Mouse (Mus musculus) forebrain, postnatal 0 days (tissue): ENCODE data around the gene Arhgap44. TPM values are rescaled to one million over a fixed set of nuclear protein-coding genes. Genes with fewer than 3 reads are reported as not detected.

Experiments used
- ATAC-seq: fragments of 200-750 bp; cut with Nextera tagmentation; 2 replicates; pipeline ENCODE4 v1.8.0; 2017; ENCODE audit warnings: mild to moderate bottlenecking, moderate library complexity
- DNase-seq: peaks from one replicate; pipeline ENCODE4 v3.0.0-alpha.2; 2015
- H3K27ac ChIP-seq: fragments of 300-500 bp; sonication (generic); 2 replicates; pipeline ENCODE4 v1.5.1; 2014; ENCODE audit warnings: low read depth, mild to moderate bottlenecking, antibody characterized with exemption, low read length, moderate library complexity, mixed read lengths
- H3K27me3 ChIP-seq: fragments of 300-500 bp; sonication (generic); 2 replicates; pipeline ENCODE4 v1.6.1; 2014; ENCODE audit warnings: mild to moderate bottlenecking, low read length, mixed read lengths; ENCODE audit not compliant: insufficient read depth
- H3K36me3 ChIP-seq: fragments of 300-500 bp; sonication (generic); 2 replicates; pipeline ENCODE4 v1.6.1; 2014; ENCODE audit warnings: mild to moderate bottlenecking, moderate library complexity; ENCODE audit not compliant: insufficient read depth
- H3K4me1 ChIP-seq: fragments of 300-500 bp; sonication (generic); 2 replicates; pipeline ENCODE4 v1.6.1; 2014; ENCODE audit warnings: antibody characterized with exemption; ENCODE audit not compliant: insufficient read depth
- H3K4me2 ChIP-seq: fragments of 300-500 bp; sonication (generic); 2 replicates; pipeline ENCODE4 v1.6.1; 2014; ENCODE audit warnings: low read depth, mild to moderate bottlenecking, moderate library complexity
- H3K4me3 ChIP-seq: fragments of 300-500 bp; sonication (generic); 2 replicates; pipeline ENCODE4 v1.5.1; 2014; ENCODE audit warnings: low read depth, low read length, mixed read lengths
- H3K9ac ChIP-seq: fragments of 300-500 bp; sonication (generic); 2 replicates; pipeline ENCODE4 v1.6.1; 2014; ENCODE audit warnings: mild to moderate bottlenecking
- H3K9me3 ChIP-seq: fragments of 300-500 bp; sonication (generic); 2 replicates; pipeline ENCODE4 v1.6.1; 2016; ENCODE audit warnings: low read length
- CTCF ChIP-seq: sonication (generic); IDR thresholded peaks from 2 replicates; pipeline ENCODE4 v1.5.1; 2016; ENCODE audit warnings: antibody characterized with exemption, control low read depth, low read depth
- WGBS: fragments of 180-500 bp; shearing (Covaris S2); extraction: QIAGEN DNeasy Blood & Tissue Kit; methylation state at CpG from one replicate; pipeline ENCODE4 v1.1.7; 2014; 5-methylcytosine and 5-hydroxymethylcytosine counted together
- polyA plus RNA-seq: library from polyadenylated mRNA; unstranded; fragments of >200 nt; fragmentation: Nextera tagmentation; extraction: Ambion mirVana; gene quantifications from 2 replicates; pipeline ENCODE4 v1.2.1, GENCODE M21; 2015
- total RNA-seq: library from RNA; depleted of rRNA; stranded (reverse); fragments of >200 nt; gene quantifications from 2 replicates; pipeline ENCODE4 v1.2.3, GENCODE M21; 2014

The Arhgap44 gene
- total and polyA plus RNA-seq, 2 experiments from 2014 or later = 17.4 to 29.6 TPM

- Histone ChIP-seq H3K36me3 (peaks cover 4% of the 10 kb centered on the region; the same call in 1 of the 2 replicates), H3K27me3 (no peaks in the 10 kb centered on the region), H3K4me2 (no peak overlapping the region), H3K4me3 (no peak overlapping the region), H3K9me3 (no peaks in the 10 kb centered on the region), H3K4me1 (no peaks in the 10 kb centered on the region), H3K9ac (no peak overlapping the region), H3K27ac (no peak overlapping the region)
- WGBS = 70% methylated on average over 4 of the region's 4 CpGs
- TF ChIP-seq CTCF = no peak
- DNase-seq (no peak), ATAC-seq (no peak)
Measured at GRCm38 (mm10) chr11:65069051-65069450, 93.7 kb downstream of the Arhgap44 start.

- H3K9me3 ChIP-seq = no peaks in the 10 kb centered on the region
- no peak for DNase-seq
- H3K9ac ChIP-seq = no peak overlapping the region
- no peak overlapping the region for H3K4me2 ChIP-seq
- TF ChIP-seq CTCF = no peak
- H3K27ac ChIP-seq = no peak overlapping the region
- H3K36me3 ChIP-seq = no peaks in the 10 kb centered on the region
- no peaks in the 10 kb centered on the region for H3K27me3 ChIP-seq
- no peak overlapping the region for H3K4me3 ChIP-seq
- H3K4me1 ChIP-seq = no peaks in the 10 kb centered on the region
- 84% methylated on average over 13 of the region's 13 CpGs for WGBS
- no peak for ATAC-seq
Measured at GRCm38 (mm10) chr11:65065201-65065600, 97.6 kb downstream of the Arhgap44 start.

DNA sequence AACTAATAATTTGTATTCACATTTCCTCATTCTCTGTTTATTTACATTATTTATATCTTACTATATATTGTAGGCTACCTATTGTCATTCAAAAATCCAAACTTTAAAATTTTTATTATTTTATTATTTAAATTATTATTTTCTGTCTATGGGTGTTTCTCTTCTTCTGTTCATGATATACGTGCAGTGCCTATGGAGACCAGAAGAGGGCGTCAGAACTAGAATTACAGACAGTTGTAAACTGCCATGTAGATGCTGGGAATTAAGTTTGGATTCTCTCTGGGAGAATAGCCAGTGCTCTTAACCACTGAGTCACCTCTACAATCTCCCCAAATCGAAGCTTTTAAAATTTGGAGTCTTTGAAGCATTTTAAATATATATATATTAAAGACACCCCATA is 101.3 kb downstream of the Arhgap44 start:
- Histone ChIP-seq H3K4me2 (no peak overlapping the region), H3K27ac (no peak overlapping the region), H3K36me3 (no peaks in the 10 kb centered on the region), H3K9ac (no peak overlapping the region), H3K9me3 (no peaks in the 10 kb centered on the region), H3K4me3 (no peak overlapping the region), H3K4me1 (no peaks in the 10 kb centered on the region), H3K27me3 (no peaks in the 10 kb centered on the region)
- WGBS = 58% methylated on average over 3 of the region's 3 CpGs
- ATAC-seq (no peak), DNase-seq (no peak)
- peak; percentile 31; the same call in 1 of the 2 replicates for TF ChIP-seq CTCF

DNA sequence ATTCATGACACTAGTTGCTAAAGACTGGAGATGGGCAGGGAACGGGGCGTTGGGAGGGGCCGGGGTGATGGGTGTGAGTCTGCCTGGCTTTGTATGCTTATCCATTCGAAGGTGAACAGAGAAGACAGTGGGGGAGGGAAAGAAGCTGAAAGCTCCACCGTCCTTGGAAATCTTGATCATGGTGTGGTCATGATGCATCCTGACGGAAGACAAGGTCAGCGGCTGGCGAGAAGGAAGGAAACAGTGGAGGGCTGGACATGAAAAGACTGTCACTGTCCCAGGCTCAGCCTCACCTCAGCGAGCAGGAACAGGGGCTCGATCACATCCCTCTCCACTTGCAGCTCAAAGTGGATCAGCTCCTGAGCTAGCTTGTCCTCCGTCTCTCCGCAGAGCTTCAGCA is 103.2 kb downstream of the Arhgap44 start:
- Histone ChIP-seq H3K9ac (no peak overlapping the region), H3K4me2 (no peak overlapping the region), H3K9me3 (no peaks in the 10 kb centered on the region), H3K36me3 (no peaks in the 10 kb centered on the region), H3K4me3 (no peak overlapping the region), H3K27ac (no peak overlapping the region), H3K4me1 (no peaks in the 10 kb centered on the region), H3K27me3 (no peaks in the 10 kb centered on the region)
- DNase-seq (no peak), ATAC-seq (no peak)
- 92% methylated on average over 12 of the region's 12 CpGs for WGBS
- TF ChIP-seq CTCF = no peak

DNA sequence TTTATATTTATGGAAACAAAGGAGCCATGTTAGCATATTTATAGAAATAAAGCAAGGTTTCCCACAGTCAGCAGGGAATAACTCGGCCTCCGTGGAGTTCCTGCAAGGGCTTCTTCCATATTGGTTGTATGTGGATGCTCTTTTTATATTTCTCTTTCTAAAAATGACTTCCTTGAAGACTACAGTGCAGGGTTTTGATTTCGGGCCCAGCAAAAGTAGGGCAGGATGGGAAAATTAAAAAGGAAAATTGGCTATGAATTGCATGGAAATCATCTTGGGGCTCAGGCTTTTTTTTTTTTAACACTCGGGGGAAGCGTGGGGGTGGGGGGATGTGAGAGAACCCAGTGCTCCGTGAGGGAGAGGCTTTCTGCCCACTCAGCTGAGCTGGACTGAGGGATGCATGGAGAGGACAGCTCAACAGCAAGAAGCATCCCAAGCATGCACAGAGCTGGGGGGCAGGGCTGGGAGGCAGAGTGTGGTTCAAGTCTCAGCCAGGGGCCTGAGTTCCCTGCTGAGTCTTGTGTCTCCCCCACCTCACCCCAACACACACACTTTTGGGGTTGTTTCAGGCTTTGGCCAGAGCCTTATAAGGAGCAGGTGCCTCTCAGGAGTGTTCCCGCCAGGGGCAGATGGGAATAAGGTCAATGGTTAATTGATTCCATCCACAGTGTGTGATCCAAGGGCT is 104.4 kb downstream of the Arhgap44 start:
- Histone ChIP-seq H3K27ac (no peak overlapping the region), H3K4me2 (no peak overlapping the region), H3K4me1 (no peaks in the 10 kb centered on the region), H3K27me3 (no peaks in the 10 kb centered on the region), H3K9me3 (no peaks in the 10 kb centered on the region), H3K4me3 (no peak overlapping the region), H3K9ac (no peak overlapping the region), H3K36me3 (0 out of 2 replicates have a peak, but pooled peaks cover under 1% of the 10 kb centered on the region)
- no peak for TF ChIP-seq CTCF
- DNase-seq (no peak), ATAC-seq (no peak)
- WGBS = 68% methylated on average over 7 of the region's 7 CpGs

GRCm38 (mm10) chr11:65055596-65055995 is 107.2 kb downstream of the Arhgap44 start:
- H3K36me3 ChIP-seq = 0 out of 2 replicates have a peak, but pooled peaks cover 4% of the 10 kb centered on the region
- ATAC-seq = no peak
- no peak for TF ChIP-seq CTCF
- no peak for DNase-seq
- 89% methylated on average over 7 of the region's 7 CpGs for WGBS
- H3K4me3 ChIP-seq = no peak overlapping the region
- no peak overlapping the region for H3K4me2 ChIP-seq
- no peaks in the 10 kb centered on the region for H3K27me3 ChIP-seq
- no peaks in the 10 kb centered on the region for H3K9me3 ChIP-seq
- no peak overlapping the region for H3K9ac ChIP-seq
- H3K4me1 ChIP-seq = no peaks in the 10 kb centered on the region
- no peak overlapping the region for H3K27ac ChIP-seq

GRCm38 (mm10) chr11:65054216-65054615 is 108.5 kb downstream of the Arhgap44 start:
- ATAC-seq (no peak), DNase-seq (no peak)
- Histone ChIP-seq H3K36me3 (0 out of 2 replicates have a peak, but pooled peaks cover 4% of the 10 kb centered on the region), H3K4me3 (no peak overlapping the region), H3K4me1 (no peaks in the 10 kb centered on the region), H3K27ac (no peak overlapping the region), H3K9me3 (no peaks in the 10 kb centered on the region), H3K9ac (no peak overlapping the region), H3K4me2 (no peak overlapping the region), H3K27me3 (no peaks in the 10 kb centered on the region)
- no peak for TF ChIP-seq CTCF
- WGBS = 71% methylated on average over 5 of the region's 5 CpGs
